Mouse (Mus musculus): Measurements from ENCODE around the gene Ankrd13d.
A peak's percentile ranks its signal among the peaks of the same experiment; 100 is the strongest.

DNA sequence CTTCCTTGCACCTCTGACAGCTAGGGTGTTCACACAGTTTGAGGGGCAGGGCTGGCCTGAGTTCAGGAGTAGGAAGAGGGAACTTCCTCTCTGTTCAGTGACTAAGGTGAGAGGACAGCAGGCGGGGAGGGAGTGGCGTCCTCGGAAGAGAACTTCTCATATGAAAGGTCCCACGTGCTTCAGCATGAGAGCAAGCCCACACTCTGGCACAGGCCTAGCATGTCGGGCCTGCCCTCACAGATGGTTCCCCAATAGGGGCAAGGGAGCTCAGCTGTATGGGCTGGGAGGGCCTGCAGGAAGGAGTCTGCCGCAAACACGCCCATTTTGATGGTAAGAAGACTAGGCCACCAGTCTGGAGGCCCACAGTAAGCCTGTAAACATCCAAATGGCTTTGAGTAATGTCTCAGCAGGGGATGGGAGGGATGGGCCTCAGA lies 17.4 kb upstream of the Ankrd13d start:
- TF ChIP-seq POLR2A (IDR thresholded peaks at IDR 0.05; ENCODE audit: low read depth, low read length) (peak; percentile 16), CTCF (IDR thresholded peaks at IDR 0.05; ENCODE audit: extremely low read depth, insufficient read depth, insufficient read length, insufficient replicate concordance) (no peak)
